Mouse (Mus musculus) embryo, embryonic 9.5 days (tissue): Measurements from ENCODE around the gene Chmp6.
A peak's percentile ranks its signal among the peaks of the same experiment; 100 is the strongest.

Experiments used
- DNase-seq: peaks from one replicate; pipeline ENCODE4 v3.0.0-alpha.2; 2017; ENCODE audit errors: extremely low spot score

The Chmp6 gene

GRCm38 (mm10) chr11:119909436-119909835 is 3.8 kb upstream of the Chmp6 start:
- DNase-seq: peak; percentile 82

GRCm38 (mm10) chr11:119912845-119913244 is 396 bp upstream of the Chmp6 start:
- no peak for DNase-seq

- no peak for DNase-seq
These were observed 684 bp downstream of the Chmp6 start for GRCm38 (mm10) chr11:119913935-119914314.

GRCm38 (mm10) chr11:119914381-119914780 is 1.1 kb downstream of the Chmp6 start:
- DNase-seq: no peak

GRCm38 (mm10) chr11:119915666-119916065 is 2.4 kb downstream of the Chmp6 start:
- DNase-seq: no peak

GRCm38 (mm10) chr11:119916102-119916790 is 3.0 kb downstream of the Chmp6 start:
- DNase-seq: no peak

GRCm38 (mm10) chr11:119916834-119917469 is 3.7 kb downstream of the Chmp6 start:
- no peak for DNase-seq

- DNase-seq: no peak
These were observed 5.3 kb downstream of the Chmp6 start for GRCm38 (mm10) chr11:119918521-119918920.

- no peak for DNase-seq
These were observed 6.2 kb downstream of the Chmp6 start for GRCm38 (mm10) chr11:119919432-119919831.

- DNase-seq: peak; percentile 69
These were observed 6.7 kb downstream of the Chmp6 start for GRCm38 (mm10) chr11:119919897-119920296.

- DNase-seq: no peak
These were observed 7.4 kb downstream of the Chmp6 start for GRCm38 (mm10) chr11:119920668-119921067.

- no peak for DNase-seq
These were observed 11.9 kb downstream of the Chmp6 start for GRCm38 (mm10) chr11:119925176-119925575.

GRCm38 (mm10) chr11:119926762-119927161 is 13.5 kb downstream of the Chmp6 start:
- DNase-seq: no peak

GRCm38 (mm10) chr11:119928023-119928681 is 14.9 kb downstream of the Chmp6 start:
- DNase-seq: no peak

GRCm38 (mm10) chr11:119929603-119930265 is 16.5 kb downstream of the Chmp6 start:
- DNase-seq: no peak

- no peak for DNase-seq
These were observed 18.6 kb downstream of the Chmp6 start for GRCm38 (mm10) chr11:119931809-119932208.

- DNase-seq: no peak
These were observed 19.9 kb downstream of the Chmp6 start for GRCm38 (mm10) chr11:119933142-119933541.

- no peak for DNase-seq
These were observed 20.8 kb downstream of the Chmp6 start for GRCm38 (mm10) chr11:119933819-119934583.

- DNase-seq: no peak
These were observed 21.5 kb downstream of the Chmp6 start for GRCm38 (mm10) chr11:119934773-119935172.

GRCm38 (mm10) chr11:119935457-119935856 is 22.2 kb downstream of the Chmp6 start:
- DNase-seq: peak; percentile 66

GRCm38 (mm10) chr11:119936456-119936855 is 23.2 kb downstream of the Chmp6 start:
- DNase-seq: no peak

- DNase-seq: no peak
These were observed 24.0 kb downstream of the Chmp6 start for GRCm38 (mm10) chr11:119937216-119937615.
